Mouse (Mus musculus) left cerebral cortex, postnatal 36 days (tissue): ENCODE results near the gene Ifna11. TPM values are rescaled to one million over a fixed set of nuclear protein-coding genes. Genes with fewer than 3 reads are reported as not detected.
"Not testable (repeated sequence)": the region's sequence is repeated elsewhere in the genome, so short reads cannot be mapped to it uniquely, and the experiment has no call there.

Experiments used
- DNase-seq, 2 experiments: peaks; one replicate each; pipeline ENCODE4 v3.0.0; 2021 to 2022; ENCODE audit warnings: low spot score in 2 of 2, mixed read lengths in 1 of 2
- intact Hi-C: fragments of 180-260 bp; cut with DNase I; formaldehyde crosslinking; loops from one replicate; pipeline ENCODE4 v1.15.1; 2025
- total RNA-seq, 2 experiments: library from RNA; stranded (reverse); gene quantifications; 2 replicates each; pipeline ENCODE4 v1.2.3; 2021

Gene Ifna11
- total RNA-seq, 2 experiments from 2014 or later, result not detected

- DNase-seq, intact Hi-C loops: not testable (repeated sequence)
Measured at GRCm38 (mm10) chr4:88835225-88835624, 15.5 kb downstream of the Ifna11 start, which contains the start of gene Ifna5. Ifna5 (plus strand) TSS chr4:88835525.

GRCm38 (mm10) chr4:88838828-88839227, 19.1 kb downstream of the Ifna11 start:
- DNase-seq, result no peak

DNA sequence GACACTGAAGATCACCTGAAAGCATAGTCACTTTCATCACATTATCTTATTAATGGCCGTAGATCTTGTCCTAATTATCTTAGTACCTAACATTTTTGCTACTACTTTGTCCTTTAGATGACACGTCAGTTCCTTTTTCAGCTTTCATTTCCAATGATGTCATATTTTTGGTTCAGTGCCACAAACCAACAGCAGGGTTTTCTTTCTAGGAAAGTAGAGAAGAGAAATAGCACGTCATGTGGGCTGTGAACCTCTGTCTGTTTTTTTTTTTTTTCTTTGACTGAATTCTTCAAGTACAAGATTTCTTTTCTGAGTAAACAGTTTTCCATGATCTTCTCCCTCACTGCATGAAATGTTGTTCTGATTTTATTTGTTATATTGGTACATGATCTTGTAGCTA, 20.3 kb downstream of the Ifna11 start:
- no peak for DNase-seq
- intact Hi-C loops, result no loop called here

More at GRCm38 (mm10) chr4:88838828-88839227, 19.1 kb downstream of the Ifna11 start:
- intact Hi-C loops, result no loop called here

DNA sequence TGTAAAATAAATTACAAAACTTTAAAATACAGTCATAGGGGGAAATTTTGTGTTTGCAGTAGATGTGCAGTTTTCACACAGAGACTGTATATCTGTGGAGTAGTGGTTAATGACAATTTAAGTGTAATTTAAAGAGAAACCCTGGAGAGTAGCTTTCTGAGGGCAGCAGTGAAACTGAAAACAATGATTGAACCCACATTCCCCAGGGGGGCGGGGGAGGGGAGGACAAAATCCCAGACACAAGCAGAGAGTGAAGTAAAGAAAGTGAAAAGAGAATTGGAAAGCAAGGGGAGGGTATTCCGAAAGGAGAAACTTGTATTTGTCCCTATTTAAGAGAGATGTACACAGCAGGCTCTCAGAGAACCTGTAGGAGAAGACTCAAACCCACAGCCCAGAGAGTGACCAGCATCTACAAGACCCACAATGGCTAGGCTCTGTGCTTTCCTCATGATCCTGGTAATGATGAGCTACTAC, 21.7 kb downstream of the Ifna11 start, which contains the start of gene Ifna4:
Gene Ifna4, plus strand, starts transcription at position 424 of the 474 bp plus-strand sequence.
- DNase-seq, result no peak
- intact Hi-C loops, result no loop called here

- no peak for DNase-seq
- intact Hi-C loops, result no loop called here
Measured at GRCm38 (mm10) chr4:88845334-88845733, 25.6 kb downstream of the Ifna11 start.

DNA sequence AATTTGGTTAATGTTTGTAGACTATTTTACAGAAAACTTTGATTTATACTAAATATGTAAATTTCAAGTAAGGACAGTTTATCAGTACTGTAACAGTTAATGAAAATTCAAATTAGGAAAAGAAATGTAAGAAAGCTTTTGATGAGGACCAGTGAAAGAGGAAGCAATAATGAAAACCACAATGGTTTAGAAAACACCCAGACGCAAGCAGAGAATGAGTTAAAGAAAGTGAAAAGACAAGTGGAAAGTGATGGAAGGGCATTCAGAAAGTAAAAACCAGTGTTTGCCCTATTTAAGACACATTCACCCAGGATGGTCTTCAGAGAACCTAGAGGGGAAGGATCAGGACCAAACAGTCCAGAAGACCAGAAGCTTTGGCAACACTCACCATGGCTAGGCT, 29.9 kb downstream of the Ifna11 start, which contains the start of gene Ifna1:
Gene Ifna1, plus strand, starts transcription at position 390 of the 400 bp plus-strand sequence.
- DNase-seq, result no peak
- intact Hi-C loops, result no loop called here

- DNase-seq, result no peak
- intact Hi-C loops, result no loop called here
Measured at GRCm38 (mm10) chr4:88851026-88851763, 31.4 kb downstream of the Ifna11 start.

- no peak for DNase-seq
- intact Hi-C loops, result no loop called here
Measured at GRCm38 (mm10) chr4:88859214-88859613, 39.5 kb downstream of the Ifna11 start.

DNA sequence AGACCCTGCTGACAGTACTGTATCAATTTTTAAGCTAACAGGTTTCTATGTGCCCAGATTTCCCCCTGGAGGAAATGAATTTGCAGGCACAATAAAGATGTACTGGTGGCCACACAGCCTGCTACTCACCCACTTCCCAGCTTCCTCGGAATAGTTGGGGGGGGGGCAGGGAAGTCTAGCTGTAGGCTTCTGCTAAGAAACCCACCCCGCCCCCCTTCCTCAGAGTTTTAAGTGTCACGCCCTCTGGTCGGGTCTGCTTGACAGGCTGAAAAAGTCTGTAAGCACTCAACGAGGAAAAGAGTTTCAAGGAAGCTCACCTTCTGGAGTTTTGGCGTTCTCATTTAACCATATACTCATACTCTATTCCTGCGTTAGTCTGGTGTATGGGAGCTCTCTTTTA, 43.5 kb downstream of the Ifna11 start:
- no peak for DNase-seq
- intact Hi-C loops, result no loop called here

DNA sequence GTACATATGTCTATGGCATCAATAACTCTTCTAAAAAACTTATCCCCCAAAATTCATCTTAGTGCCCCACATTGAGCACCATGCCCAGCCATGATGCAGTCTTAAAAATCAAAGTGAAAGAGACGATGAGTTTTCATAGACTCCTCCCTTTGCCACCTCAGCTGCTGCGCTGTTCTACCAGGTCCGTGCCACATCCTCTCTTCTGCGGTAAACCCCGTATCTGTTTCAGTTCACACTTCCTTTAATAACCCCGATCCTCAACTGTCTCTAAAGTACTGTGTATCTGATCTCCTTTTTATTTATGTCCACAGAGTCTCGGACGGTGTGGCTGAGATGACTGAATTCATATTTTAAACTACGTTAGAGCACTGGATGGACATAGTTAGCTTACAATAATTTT, 44.8 kb downstream of the Ifna11 start:
- DNase-seq, result no peak
- intact Hi-C loops, result no loop called here

DNA sequence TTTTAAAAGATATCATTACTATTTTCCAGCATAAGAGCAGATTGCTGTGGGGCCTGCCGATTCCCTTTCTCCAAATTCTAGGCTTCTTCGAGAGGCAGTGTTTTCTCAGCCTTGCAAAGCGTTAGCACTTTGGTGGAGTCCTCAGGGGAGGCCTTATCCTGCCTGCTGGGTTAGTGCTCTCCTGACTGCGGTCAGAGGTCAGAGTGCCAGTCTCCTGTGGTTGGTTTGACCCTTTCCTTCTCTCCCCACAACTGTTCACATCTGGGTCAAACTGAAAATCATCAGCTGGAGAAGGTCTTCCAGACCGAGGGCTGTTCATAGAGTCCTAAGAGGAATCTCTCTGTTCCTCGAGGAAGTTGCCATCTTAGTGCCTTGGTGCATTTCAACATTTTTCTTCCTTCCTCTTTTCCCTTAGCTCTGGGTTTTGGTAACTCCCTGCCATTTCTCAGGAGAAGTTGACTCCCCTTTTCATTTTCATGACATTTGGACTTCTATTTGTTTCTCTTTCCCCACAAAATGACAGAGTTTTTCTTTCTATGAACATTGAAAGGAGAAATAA, 45.3 kb downstream of the Ifna11 start:
- intact Hi-C loops, result no loop called here
- no peak for DNase-seq

- DNase-seq, result peak; percentile 65 to 69
- intact Hi-C loops, result no loop called here
Measured at GRCm38 (mm10) chr4:88867366-88867925, 47.7 kb downstream of the Ifna11 start.

DNA sequence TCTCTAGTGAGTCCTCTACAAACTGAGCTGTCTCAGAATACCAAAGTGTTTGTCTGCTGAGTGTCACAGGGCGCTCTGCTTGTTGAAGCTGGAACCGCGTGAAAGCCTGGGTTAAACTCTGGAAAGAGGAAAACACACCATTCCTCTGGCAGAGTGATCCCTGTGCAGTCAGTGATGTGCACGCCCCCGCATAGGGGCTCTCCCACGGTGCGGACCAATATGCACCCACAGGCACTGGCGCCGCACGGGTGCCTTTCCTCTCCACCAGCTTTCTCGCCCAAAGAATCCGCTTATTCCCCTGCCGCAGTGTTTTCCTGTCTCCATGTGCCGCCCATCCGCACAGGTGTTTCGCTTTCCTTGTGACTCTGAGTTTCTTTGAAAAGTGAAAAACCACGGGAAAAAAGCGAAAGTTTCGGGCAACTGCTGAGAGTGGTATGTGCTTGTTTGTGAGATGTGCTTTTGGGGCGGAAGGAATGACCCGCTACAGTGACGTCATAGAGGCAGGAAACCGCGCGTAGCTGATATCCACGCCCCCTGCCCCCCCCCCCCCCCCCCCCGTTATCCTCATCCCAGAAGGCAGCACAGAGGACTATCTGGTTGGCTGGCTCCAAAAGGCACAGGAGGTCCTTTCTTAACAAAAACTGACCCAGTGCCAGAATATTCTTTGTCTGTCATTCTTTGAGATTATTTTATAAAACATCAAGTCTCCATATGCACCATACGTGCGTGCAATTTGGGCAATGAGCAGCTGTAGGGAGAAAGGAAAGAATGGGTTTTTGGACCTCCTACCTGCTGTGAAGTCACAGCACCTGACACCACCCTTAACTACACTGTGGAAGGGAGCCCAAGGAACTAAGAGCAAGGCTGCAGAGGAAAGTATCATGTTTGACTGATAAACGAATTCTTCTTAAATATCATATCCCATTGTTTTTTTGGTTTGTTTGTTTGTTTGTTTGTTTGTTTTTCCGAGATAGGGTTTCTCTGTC, 48.5 kb downstream of the Ifna11 start:
- intact Hi-C loops, result no loop called here
- DNase-seq, result peak; percentile 14 to 15

Other genes with a start within 250 kb of the Ifna11 start
- not detected for gene Ifna14, start 248.2 kb upstream of the Ifna11 start, total RNA-seq
- gene Ifna9, start 227.6 kb upstream of the Ifna11 start, total RNA-seq, result not detected
- gene Ifna12, start 216.6 kb upstream of the Ifna11 start, total RNA-seq, result not detected
- gene C87499, start 185.5 kb upstream of the Ifna11 start, total RNA-seq, result not detected
- gene Ifna13, start 175.5 kb upstream of the Ifna11 start, total RNA-seq, result not detected
- gene Ifna16, start 143.0 kb upstream of the Ifna11 start, total RNA-seq, result not detected
- not detected for gene Ifna2, start 136.0 kb upstream of the Ifna11 start, total RNA-seq
- not detected for gene Ifnab, start 128.6 kb upstream of the Ifna11 start, total RNA-seq
- 1 to 10 TPM in 1 of 2 experiments, under 1 TPM in 1; 0.66 to 1.5 TPM for gene Gm26566, start 98.2 kb upstream of the Ifna11 start, total RNA-seq
- 100 to 1,000 TPM in 1 of 2 experiments, 10 to 100 TPM in 1; 92.7 to 101 TPM for gene Klhl9, start 97.5 kb upstream of the Ifna11 start, total RNA-seq
- gene Gm13271, start 65.1 kb upstream of the Ifna11 start, total RNA-seq, result not detected
- gene Gm13283, start 59.8 kb upstream of the Ifna11 start, total RNA-seq, result not detected
- not detected for gene Gm13290, start 46.1 kb upstream of the Ifna11 start, total RNA-seq
- not detected for gene Gm13289, start 43.0 kb upstream of the Ifna11 start, total RNA-seq
- gene Gm13272, start 40.1 kb upstream of the Ifna11 start, total RNA-seq, result not detected
- gene Ifnz, start 37.8 kb upstream of the Ifna11 start, total RNA-seq, result not detected
- not detected for gene Gm13276, start 34.2 kb upstream of the Ifna11 start, total RNA-seq
- gene Gm13277, start 31.3 kb upstream of the Ifna11 start, total RNA-seq, result not detected
- gene Gm13278, start 28.4 kb upstream of the Ifna11 start, total RNA-seq, result not detected
- gene Gm13275, start 25.5 kb upstream of the Ifna11 start, total RNA-seq, result not detected
- gene Gm13279, start 22.6 kb upstream of the Ifna11 start, total RNA-seq, result not detected
- not detected for gene Gm13285, start 20.3 kb upstream of the Ifna11 start, total RNA-seq
- not detected for gene Gm13287, start 16.7 kb upstream of the Ifna11 start, total RNA-seq
- not detected for gene Gm13288, start 14.4 kb upstream of the Ifna11 start, total RNA-seq
- gene Ifna7, start 3.7 kb upstream of the Ifna11 start, total RNA-seq, result not detected
- gene Ifna6, start 7.5 kb downstream of the Ifna11 start, total RNA-seq, result not detected
- not detected for gene Ifna5, start 15.6 kb downstream of the Ifna11 start, total RNA-seq
- gene Ifna4, start 21.9 kb downstream of the Ifna11 start, total RNA-seq, result not detected
- gene Ifna1, start 30.1 kb downstream of the Ifna11 start, total RNA-seq, result not detected
- not detected for gene Ifne, start 60.2 kb downstream of the Ifna11 start, total RNA-seq